Mouse (Mus musculus) bone marrow macrophage, adult 2 months (primary cell): ENCODE data around the gene Msi2. TPM values are rescaled to one million over a fixed set of nuclear protein-coding genes. Genes with fewer than 3 reads are reported as not detected.

Experiments used
- H3K27ac ChIP-seq: 2 replicates; pipeline ENCODE4 v1.5.1; 2012; ENCODE audit warnings: low read depth, low read length; ENCODE audit not compliant: insufficient read depth
- H3K4me1 ChIP-seq: 2 replicates; pipeline ENCODE4 v1.6.1; 2012; ENCODE audit warnings: low read length; ENCODE audit not compliant: control insufficient read depth, insufficient read depth
- H3K4me3 ChIP-seq: 2 replicates; pipeline ENCODE4 v1.5.1; 2012; ENCODE audit warnings: mild to moderate bottlenecking, low read length, moderate library complexity; ENCODE audit not compliant: insufficient read depth
- CTCF ChIP-seq: IDR thresholded peaks from 2 replicates; pipeline ENCODE4 v1.5.1; 2012; ENCODE audit warnings: low read depth, mild to moderate bottlenecking, low read length, moderate library complexity
- POLR2A ChIP-seq: IDR thresholded peaks from 2 replicates; pipeline ENCODE4 v1.6.1; 2012; ENCODE audit warnings: mild to moderate bottlenecking, low read depth, low read length, borderline replicate concordance
- polyA plus RNA-seq: library from polyadenylated mRNA; stranded (reverse); fragments of >200 nt; gene quantifications from 2 replicates; pipeline ENCODE4 v1.2.4, GENCODE M21; 2012; ENCODE audit not compliant: missing spikeins, insufficient read depth, insufficient read length

The Msi2 gene
- polyA plus RNA-seq, result 7.7 and 9.8 TPM in 2 replicates

DNA sequence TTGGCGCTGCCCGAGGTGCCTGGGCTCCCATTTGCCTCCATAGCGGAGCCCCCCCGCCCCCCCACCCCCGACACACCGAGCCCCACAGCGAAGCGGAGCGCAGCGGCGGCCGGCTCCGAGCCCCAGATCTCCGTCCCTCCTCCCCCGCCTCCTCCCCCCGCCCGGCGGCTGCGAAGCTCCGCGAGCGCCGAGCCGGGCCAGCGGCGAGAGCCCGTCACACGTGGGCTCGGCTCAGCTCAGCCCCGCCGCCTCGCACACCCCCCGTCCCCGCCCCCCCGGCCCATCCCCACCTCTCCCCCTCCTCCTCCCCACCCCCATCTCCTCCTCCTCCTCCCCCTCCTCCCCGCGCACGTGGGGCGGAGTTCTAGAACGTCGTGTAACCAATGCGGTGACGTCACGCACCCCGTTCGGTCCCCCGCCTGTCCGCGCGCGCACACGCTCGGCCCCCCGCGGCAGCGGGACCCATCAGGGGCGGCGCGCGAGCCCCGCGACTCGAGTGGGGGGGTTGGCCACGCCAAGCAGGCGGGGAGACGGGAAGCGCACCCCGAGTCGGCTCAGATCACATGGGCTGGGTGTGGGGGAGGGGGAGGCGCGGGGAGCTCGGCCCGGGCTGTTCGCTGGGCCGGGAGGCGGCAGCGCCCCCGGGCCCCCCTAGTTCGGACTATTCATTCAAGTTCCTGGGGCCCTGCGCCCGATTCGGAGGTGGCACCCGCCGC, at the start of gene Msi2:
Gene Msi2, minus strand, starts transcription at position 464 of the 716 bp plus-strand sequence.
- peak within 1 kb of the TSS; percentile 95 for H3K4me3 ChIP-seq
- TF ChIP-seq CTCF (no peak), POLR2A (no peak)
- no peaks in the 10 kb centered on the region for H3K4me1 ChIP-seq
- no peak within 1 kb of the TSS; the same call in 1 of the 2 replicates for H3K27ac ChIP-seq

DNA sequence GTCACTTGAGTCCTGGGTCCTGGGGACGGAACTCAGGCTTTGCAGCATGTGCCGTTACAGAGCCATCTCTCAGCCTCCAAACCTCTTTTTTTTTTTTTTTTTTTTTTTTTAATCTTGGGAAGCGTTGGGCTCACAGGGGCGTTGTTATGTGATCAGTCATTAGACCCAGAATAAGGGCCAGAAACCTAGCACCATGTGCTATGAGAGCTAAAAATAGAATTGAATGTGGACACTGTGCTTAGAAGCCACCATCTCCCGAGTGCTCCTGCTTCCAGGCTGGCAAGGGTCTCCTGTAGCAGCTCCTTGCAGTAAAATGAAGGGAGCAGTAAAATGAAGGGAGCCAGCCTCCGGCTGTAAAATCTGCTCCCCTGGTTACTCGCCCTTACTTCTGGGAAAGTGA, 47.3 kb upstream of the Msi2 start:
- H3K27ac ChIP-seq, result no peak overlapping the region
- no peak for TF ChIP-seq POLR2A
- TF ChIP-seq CTCF, result no peak
- no peak overlapping the region for H3K4me3 ChIP-seq
- H3K4me1 ChIP-seq, result no peaks in the 10 kb centered on the region

DNA sequence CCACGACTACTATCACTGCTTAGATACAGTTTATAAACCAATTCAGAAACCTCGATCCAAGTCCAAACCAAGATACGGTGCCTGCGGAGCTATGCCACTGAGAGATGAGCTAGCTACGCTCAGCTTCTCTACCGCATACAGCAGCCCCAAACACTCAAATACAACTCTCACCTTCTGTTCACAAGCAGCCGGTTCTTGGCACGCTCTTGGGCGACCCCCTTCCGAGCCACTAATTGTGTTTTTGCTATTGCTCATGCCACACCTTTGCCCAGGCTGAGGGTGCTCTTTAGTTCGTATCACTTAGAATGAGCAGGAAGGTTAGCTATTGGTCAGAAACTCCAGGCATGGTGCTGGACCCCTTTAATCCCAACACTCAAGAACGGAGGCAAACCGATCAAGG, 45.1 kb upstream of the Msi2 start:
- Histone ChIP-seq H3K27ac (no peak overlapping the region), H3K4me1 (no peaks in the 10 kb centered on the region), H3K4me3 (no peak overlapping the region)
- TF ChIP-seq CTCF (no peak), POLR2A (no peak)

DNA sequence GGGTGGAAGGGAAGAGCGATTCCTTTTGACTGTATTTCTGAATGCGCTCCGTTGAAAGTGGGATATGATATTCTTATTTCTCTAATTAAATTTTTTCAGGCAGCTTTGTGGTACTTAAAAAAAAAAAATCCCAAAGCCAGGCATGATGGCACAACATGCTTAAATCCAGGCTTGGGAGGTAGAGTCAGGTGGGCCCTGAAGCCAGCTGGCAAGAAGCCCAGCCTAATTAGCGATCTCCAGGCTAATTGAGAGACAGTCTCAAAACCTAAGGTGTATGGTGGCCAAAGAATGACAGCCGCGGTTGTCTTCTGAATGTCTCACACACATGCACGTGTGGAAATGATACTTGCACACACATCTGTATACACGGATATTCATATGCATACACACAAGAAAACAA, 41.2 kb upstream of the Msi2 start:
- Histone ChIP-seq H3K27ac (no peak overlapping the region), H3K4me1 (no peaks in the 10 kb centered on the region), H3K4me3 (no peak overlapping the region)
- TF ChIP-seq POLR2A, result no peak
- no peak for TF ChIP-seq CTCF

DNA sequence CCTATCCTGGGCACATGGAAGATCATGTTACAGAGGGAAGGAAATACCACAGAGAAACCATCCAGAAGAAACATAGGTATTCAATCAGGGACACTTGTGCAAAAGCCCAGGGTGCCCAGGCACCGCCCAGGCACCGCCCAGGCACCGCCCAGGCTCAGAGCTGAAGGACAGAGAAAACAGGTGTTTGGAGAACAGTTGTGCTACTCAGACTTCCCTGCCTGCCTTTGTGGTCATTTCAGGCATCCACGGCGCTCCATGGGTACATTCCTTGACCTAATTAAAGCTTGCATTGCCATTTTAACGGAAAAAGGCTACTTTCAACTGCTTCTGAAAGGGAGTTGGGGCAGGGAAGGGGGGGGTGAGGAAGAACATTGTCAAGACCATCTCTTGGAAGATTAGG, 40.1 kb upstream of the Msi2 start:
- no peaks in the 10 kb centered on the region for H3K4me1 ChIP-seq
- no peak overlapping the region for H3K4me3 ChIP-seq
- no peak for TF ChIP-seq CTCF
- H3K27ac ChIP-seq, result no peak overlapping the region

DNA sequence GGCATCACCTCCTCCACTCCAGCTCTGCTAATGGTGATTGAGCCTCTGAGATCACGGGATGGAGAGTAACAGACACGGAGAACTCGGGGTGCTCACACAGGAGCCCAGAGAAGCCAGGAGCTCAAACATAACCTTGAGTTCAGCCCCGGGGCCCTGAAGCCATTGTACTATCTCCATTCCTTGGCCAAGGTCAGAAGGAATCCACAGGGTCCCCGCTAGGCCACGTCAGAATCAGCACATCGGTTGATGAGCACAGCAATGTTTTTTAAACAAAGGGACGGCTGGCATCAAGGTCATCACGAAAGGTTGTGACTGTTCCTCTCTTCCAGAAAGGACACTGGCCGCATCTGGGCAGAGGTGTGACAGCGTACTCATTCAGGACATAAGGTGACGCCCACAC, 27.0 kb upstream of the Msi2 start:
- TF ChIP-seq POLR2A (no peak), CTCF (no peak)
- Histone ChIP-seq H3K27ac (no peak overlapping the region), H3K4me3 (no peak overlapping the region), H3K4me1 (peaks cover under 1% of the 10 kb centered on the region; the same call in 1 of the 2 replicates)

DNA sequence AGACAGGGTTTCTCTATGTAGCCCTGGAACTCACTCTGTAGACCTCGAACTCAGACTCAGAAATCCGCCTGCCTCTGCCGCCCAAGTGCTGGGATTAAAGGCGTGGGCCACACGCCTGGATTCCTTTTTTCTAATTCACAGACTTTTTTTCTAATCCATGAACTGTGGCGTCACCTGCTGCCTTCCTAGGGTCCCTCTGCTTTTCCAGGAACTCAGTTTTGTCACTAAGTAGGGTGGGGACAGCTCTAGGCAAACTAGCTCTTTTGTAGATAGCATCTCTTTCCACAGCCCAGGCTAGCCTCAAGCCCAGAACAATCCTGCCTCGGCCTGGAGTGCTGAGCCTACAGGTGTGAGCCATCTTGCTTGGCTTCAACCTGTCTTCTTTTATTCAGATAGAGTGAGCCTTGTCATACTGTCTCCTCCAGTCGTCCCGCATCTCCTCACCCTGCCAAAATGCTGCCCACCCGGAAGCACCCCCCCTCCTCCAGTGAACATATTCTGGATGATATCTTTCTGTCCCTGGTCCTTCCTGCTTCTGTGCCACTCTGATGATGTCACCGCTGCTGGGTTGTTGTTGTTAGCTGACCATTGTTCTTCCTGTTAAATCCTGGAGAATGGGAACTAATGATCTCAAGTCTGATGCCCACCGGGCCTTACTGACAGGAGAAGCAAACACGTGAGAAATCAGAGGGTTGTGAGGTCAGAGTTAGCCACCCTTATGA, 21.4 kb upstream of the Msi2 start:
- no peak overlapping the region for H3K4me3 ChIP-seq
- TF ChIP-seq CTCF, result no peak
- no peak for TF ChIP-seq POLR2A
- peaks cover 4% of the 10 kb centered on the region for H3K4me1 ChIP-seq
- no peak overlapping the region for H3K27ac ChIP-seq

DNA sequence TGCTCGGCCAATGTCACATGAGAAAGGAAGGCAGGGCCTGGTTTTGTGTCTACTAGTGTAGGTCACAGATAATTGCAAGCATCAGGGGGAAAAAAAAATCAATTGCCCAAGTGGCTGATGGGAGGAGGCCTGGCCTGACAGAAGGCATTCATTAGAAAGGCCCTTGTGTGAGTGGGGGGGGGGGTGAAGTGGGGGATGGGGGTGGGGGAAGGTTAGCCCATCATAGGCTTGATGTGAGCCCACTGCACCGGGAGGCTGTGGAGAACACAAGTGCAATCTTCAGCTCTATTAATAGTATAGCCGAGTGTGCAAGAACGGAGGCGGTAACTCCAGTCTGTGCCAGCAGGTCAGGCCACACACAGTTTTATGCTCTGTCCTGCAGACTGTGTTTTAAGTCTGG, 11.1 kb upstream of the Msi2 start:
- no peak overlapping the region for H3K27ac ChIP-seq
- TF ChIP-seq POLR2A, result no peak
- no peak for TF ChIP-seq CTCF
- H3K4me3 ChIP-seq, result no peak overlapping the region
- no peaks in the 10 kb centered on the region for H3K4me1 ChIP-seq

DNA sequence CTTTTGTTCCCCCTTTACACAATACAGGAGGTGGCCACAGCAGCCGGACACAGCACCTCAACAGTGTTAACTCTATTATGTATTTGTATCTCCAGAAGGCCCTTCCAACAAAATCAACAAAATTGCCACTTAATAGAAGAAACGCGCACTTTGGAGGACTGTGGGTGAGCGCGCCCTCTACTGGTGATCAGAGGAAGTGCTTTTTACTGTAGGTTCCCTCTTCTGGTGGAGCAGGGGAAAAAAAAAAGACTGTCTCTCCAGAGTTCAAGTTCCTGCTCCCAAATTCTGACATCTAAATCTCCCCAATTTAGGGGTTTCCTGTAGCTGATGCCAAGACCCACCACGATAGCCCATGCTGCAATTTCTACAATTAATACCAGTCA, 10.2 kb upstream of the Msi2 start:
- no peak for TF ChIP-seq POLR2A
- peak; percentile 93 for TF ChIP-seq CTCF
- H3K4me1 ChIP-seq, result no peaks in the 10 kb centered on the region
- no peak overlapping the region for H3K4me3 ChIP-seq
- no peak overlapping the region for H3K27ac ChIP-seq

DNA sequence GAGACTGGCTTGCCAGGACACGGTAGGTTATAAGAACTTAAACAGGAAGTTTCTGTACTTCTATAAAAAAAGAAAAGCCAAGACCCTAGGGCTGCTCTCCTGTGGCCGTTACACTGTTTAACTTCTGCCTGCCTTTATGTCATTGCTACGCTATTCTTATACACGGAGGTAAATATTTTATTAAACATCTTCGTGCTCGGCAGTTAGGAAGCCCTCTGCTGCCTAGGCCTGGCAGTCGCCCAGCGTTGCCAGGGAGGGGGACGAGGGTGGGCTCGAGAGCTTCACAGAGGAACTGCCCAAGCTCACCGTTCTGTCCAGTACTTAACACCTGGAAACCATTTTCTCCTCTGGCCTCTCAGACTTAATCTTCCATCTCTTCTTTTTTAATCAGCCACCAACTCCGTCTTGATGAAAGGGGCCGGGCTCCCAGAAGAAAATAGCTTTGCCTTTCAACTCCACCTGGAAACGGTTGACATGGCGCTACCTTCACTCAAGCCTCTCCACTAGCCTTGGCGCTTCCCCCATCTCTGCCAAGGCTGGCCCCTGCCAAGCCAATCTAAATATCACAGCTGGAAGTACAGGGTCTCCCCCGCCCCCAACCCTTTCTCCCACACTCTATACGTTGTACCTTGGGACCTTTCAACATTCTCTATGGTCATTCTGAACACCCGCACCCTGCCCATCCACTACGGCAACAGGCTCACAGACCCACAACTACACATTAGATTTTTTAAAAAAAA, 9.6 kb upstream of the Msi2 start:
- TF ChIP-seq CTCF, result no peak
- TF ChIP-seq POLR2A, result no peak
- H3K4me1 ChIP-seq, result no peaks in the 10 kb centered on the region
- H3K27ac ChIP-seq, result no peak overlapping the region
- H3K4me3 ChIP-seq, result no peak overlapping the region
